Mouse (Mus musculus) gastrocnemius, postnatal 4 days (tissue): ENCODE data around the gene Setdb1. TPM values are rescaled to one million over a fixed set of nuclear protein-coding genes. Genes with fewer than 3 reads are reported as not detected.

Source experiments
- DNase-seq, 2 experiments: peaks; one replicate each; pipeline ENCODE4 v3.0.0; 2021 to 2022; ENCODE audit warnings: low spot score in 2 of 2, mixed read lengths in 2 of 2
- total RNA-seq, 2 experiments: library from RNA; stranded (reverse); gene quantifications; 2 replicates each; pipeline ENCODE4 v1.2.3; 2021

The Setdb1 gene
- total RNA-seq, 2 experiments from 2014 or later, result 22.5 to 24.5 TPM

GRCm38 (mm10) chr3:95274453-95274852 lies 82.5 kb downstream of the Setdb1 start:
- no peak for DNase-seq

Other genes with a start within 250 kb of the Setdb1 start
- gene Vps72, start 246.2 kb downstream of the Setdb1 start, total RNA-seq, result 10 to 100 TPM; 62.3 to 71.2 TPM
- gene Tmod4, start 232.7 kb downstream of the Setdb1 start, total RNA-seq, result 100 to 1,000 TPM; 250 to 275 TPM
- 10 to 100 TPM; 48.8 to 51.2 TPM for gene Scnm1, start 223.2 kb downstream of the Setdb1 start, total RNA-seq
- gene Lysmd1, start 223.1 kb downstream of the Setdb1 start, total RNA-seq, result 1 to 10 TPM; 6.8 to 7.0 TPM
- gene Tnfaip8l2, start 214.8 kb downstream of the Setdb1 start, total RNA-seq, result 1 to 10 TPM; 2.8 to 3.7 TPM
- gene Sema6c, start 196.7 kb downstream of the Setdb1 start, total RNA-seq, result 100 to 1,000 TPM; 112 to 123 TPM
- 10 to 100 TPM; 18.0 to 18.8 TPM for gene Gabpb2, start 139.3 kb downstream of the Setdb1 start, total RNA-seq
- gene Cdc42se1, start 128.5 kb downstream of the Setdb1 start, total RNA-seq, result 10 to 100 TPM; 48.1 to 49.2 TPM
- 10 to 100 TPM; 30.9 to 34.4 TPM for gene Mllt11, start 125.0 kb downstream of the Setdb1 start, total RNA-seq
- gene Gm128, start 115.6 kb downstream of the Setdb1 start, total RNA-seq, result under 1 TPM in 1 of 2 experiments, not detected in 1; 0.18 TPM
- under 1 TPM; 0.16 to 0.29 TPM for gene Bnipl, start 106.0 kb downstream of the Setdb1 start, total RNA-seq
- gene Mindy1, start 75.9 kb downstream of the Setdb1 start, total RNA-seq, result 10 to 100 TPM; 22.8 to 26.8 TPM
- 10 to 100 TPM; 68.7 to 78.2 TPM for gene Prune1, start 75.1 kb downstream of the Setdb1 start, total RNA-seq
- 1 to 10 TPM in 1 of 2 experiments, under 1 TPM in 1; 0.57 to 1.1 TPM for gene Anxa9, start 50.0 kb downstream of the Setdb1 start, total RNA-seq
- gene Cers2, start 42.4 kb downstream of the Setdb1 start, total RNA-seq, result 10 to 100 TPM; 56.0 to 61.5 TPM
- gene 4930558C23Rik, start 45.6 kb upstream of the Setdb1 start, total RNA-seq, result not detected
- 10 to 100 TPM; 59.6 to 72.8 TPM for gene Arnt, start 77.2 kb upstream of the Setdb1 start, total RNA-seq
- 10 to 100 TPM; 49.1 to 52.4 TPM for gene Ctsk, start 142.1 kb upstream of the Setdb1 start, total RNA-seq
- 10 to 100 TPM; 10.1 to 10.7 TPM for gene Ctss, start 169.6 kb upstream of the Setdb1 start, total RNA-seq
- not detected for gene Hormad1, start 202.5 kb upstream of the Setdb1 start, total RNA-seq
- gene Golph3l, start 231.7 kb upstream of the Setdb1 start, total RNA-seq, result 10 to 100 TPM; 21.1 to 21.7 TPM